In genomic region chr14:14871700-14872099, GRCm38 (mm10) we compare ENCODE assay signal across 20 mouse cellular contexts.
A peak's percentile ranks its signal among the peaks of the same experiment; 100 is the strongest.
DNase-seq lines count a peak whose midpoint lies in the region; ATAC-seq and TF ChIP-seq lines count a peak whose summit lies in the region.
"Had no signal": no experiment of that assay in that cellular context is flagged by ENCODE, and none has a peak within 500 bp of the region (broad histone marks: within the 10 kb centered on the region; RNA-seq: fewer than 3 reads in every experiment).

No protein-coding gene starts in this region.

- H3K9me3 ChIP-seq in forebrain, embryonic 13.5 days (replicated peaks), result no peaks in the 10 kb centered on the region
- no peaks in the 10 kb centered on the region for H3K9me3 ChIP-seq in forebrain, embryonic 12.5 days
- H3K9me3 ChIP-seq in heart, embryonic 12.5 days (replicated peaks), result 0 out of 2 replicates have a peak, but pooled peaks cover 2% of the 10 kb centered on the region
- H3K9me3 ChIP-seq: hindbrain, embryonic 10.5 days; megakaryocyte, embryonic 14.5 days had no signal

- H3K27ac ChIP-seq in forebrain, embryonic 13.5 days, result no peak overlapping the region
- no peak overlapping the region for H3K27ac ChIP-seq in forebrain, embryonic 12.5 days
- H3K27ac ChIP-seq in heart, embryonic 12.5 days (ENCODE audit: poor library complexity, severe bottlenecking), result no peak overlapping the region
- H3K27ac ChIP-seq: hindbrain, embryonic 10.5 days had no signal

- peak; percentile 54 for DNase-seq in brain, embryonic 14.5 days (ENCODE audit: low read depth)
- peak; percentile 75 for DNase-seq in cerebellum, adult 9-11 months
- peak; percentile 32 for DNase-seq in layer of hippocampus, adult 9-10 months (ENCODE audit: low spot score)
- no peak for DNase-seq in adrenal gland, adult 18-20 months (ENCODE audit: low spot score in 2 of 2)
- DNase-seq in Muller cell, postnatal 12 days (ENCODE audit: inconsistent ontology term), result no peak
- DNase-seq: adrenal gland, postnatal 25 days; gastrocnemius, postnatal 36 days; kidney, adult 8-10 months; kidney, postnatal 14 days; liver; lung, postnatal 10 days; thymus, postnatal 25 days had no signal

- H3K27me3 ChIP-seq in forebrain, embryonic 13.5 days, result no peaks in the 10 kb centered on the region
- H3K27me3 ChIP-seq in forebrain, embryonic 12.5 days, result no peaks in the 10 kb centered on the region
- H3K27me3 ChIP-seq in heart, embryonic 12.5 days (replicated peaks), result no peaks in the 10 kb centered on the region
- H3K27me3 ChIP-seq: megakaryocyte, embryonic 14.5 days had no signal

- TF ChIP-seq CTCF in brain, embryonic 14.5 days (IDR thresholded peaks at IDR 0.05; ENCODE audit: borderline replicate concordance, extremely low read depth, insufficient read depth, insufficient read length), result no peak

- H3K4me3 ChIP-seq in forebrain, embryonic 13.5 days, result no peak overlapping the region
- no peak overlapping the region for H3K4me3 ChIP-seq in forebrain, embryonic 12.5 days (replicated peaks)
- no peak overlapping the region for H3K4me3 ChIP-seq in heart, embryonic 12.5 days
- H3K4me3 ChIP-seq: hindbrain, embryonic 10.5 days; megakaryocyte, embryonic 14.5 days; myocyte had no signal

- ATAC-seq in forebrain, embryonic 13.5 days, result peak; percentile 82; the same call in 1 of the 2 replicates
- no peak for ATAC-seq in forebrain, embryonic 12.5 days (ENCODE audit: low FRiP score)
- ATAC-seq in heart, embryonic 12.5 days (ENCODE audit: insufficient number of reproducible peaks, low FRiP score), result no peak
- ATAC-seq: activated CD4-positive, CD25-positive, alpha-beta regulatory T cell, adult 4 months; CD4-positive, CD25-positive, alpha-beta regulatory T cell, adult 4 months had no signal

- H3K9ac ChIP-seq in forebrain, embryonic 13.5 days, result no peak overlapping the region
- H3K9ac ChIP-seq in forebrain, embryonic 12.5 days, result no peak overlapping the region
- H3K9ac ChIP-seq in heart, embryonic 12.5 days, result no peak overlapping the region

- 71% methylated on average over 4 of the region's 4 CpGs for WGBS in forebrain, embryonic 13.5 days
- WGBS in forebrain, embryonic 12.5 days, result 79% methylated on average over 4 of the region's 4 CpGs
- 73% methylated on average over 4 of the region's 4 CpGs for WGBS in heart, embryonic 12.5 days

- H3K36me3 ChIP-seq in forebrain, embryonic 13.5 days (ENCODE audit: poor library complexity, severe bottlenecking), result no peaks in the 10 kb centered on the region
- H3K36me3 ChIP-seq in forebrain, embryonic 12.5 days (replicated peaks), result no peaks in the 10 kb centered on the region
- no peaks in the 10 kb centered on the region for H3K36me3 ChIP-seq in heart, embryonic 12.5 days
- H3K36me3 ChIP-seq: hindbrain, embryonic 10.5 days had no signal

- no peak for TF ChIP-seq POLR2A in brain, embryonic 14.5 days (IDR thresholded peaks at IDR 0.05; ENCODE audit: borderline replicate concordance, extremely low read depth, insufficient read depth, insufficient read length, poor library complexity, severe bottlenecking)

- H3K4me1 ChIP-seq in forebrain, embryonic 13.5 days, result no peaks in the 10 kb centered on the region
- H3K4me1 ChIP-seq in forebrain, embryonic 12.5 days, result no peaks in the 10 kb centered on the region
- H3K4me1 ChIP-seq in heart, embryonic 12.5 days (replicated peaks), result 0 out of 2 replicates have a peak, but pooled peaks cover 6% of the 10 kb centered on the region
- H3K4me1 ChIP-seq: hindbrain, embryonic 10.5 days had no signal

- H3K4me2 ChIP-seq in forebrain, embryonic 13.5 days, result no peak overlapping the region
- no peak overlapping the region for H3K4me2 ChIP-seq in forebrain, embryonic 12.5 days
- H3K4me2 ChIP-seq in heart, embryonic 12.5 days, result no peak overlapping the region

Comparison
In these comparisons a context has a peak if more than half of its experiments do, and no peak if none do; other contexts are left out.
1. DNase-seq: peak in brain, embryonic 14.5 days (single experiment), cerebellum, adult 9-11 months (single experiment) and layer of hippocampus, adult 9-10 months (single experiment); none in adrenal gland, adult 18-20 months (0 of 2) and Muller cell, postnatal 12 days (single experiment).